Mouse (Mus musculus): Measurements from ENCODE around the gene Itih5. TPM values are rescaled to one million over a fixed set of nuclear protein-coding genes. Genes with fewer than 3 reads are reported as not detected.

Itih5 gene
- total RNA-seq, 2 experiments from 2014 or later, result 16.3 to 17.4 TPM

Other genes starting within 250 kb of the Itih5 start
- gene Taf3, start 105.0 kb upstream of the Itih5 start, total RNA-seq (2021), result 1 to 10 TPM; 6.4 to 7.6 TPM
- 100 to 1,000 TPM; 828 to 842 TPM for gene Atp5c1, start 73.1 kb upstream of the Itih5 start, total RNA-seq (2021)
- gene Kin, start 73.0 kb upstream of the Itih5 start, total RNA-seq (2021), result 1 to 10 TPM; 5.0 to 6.1 TPM
- gene Itih2, start 22.2 kb upstream of the Itih5 start, total RNA-seq (2021), result under 1 TPM; 0.36 to 0.67 TPM
- under 1 TPM; 0.13 to 0.19 TPM for gene Sfmbt2, start 216.9 kb downstream of the Itih5 start, total RNA-seq (2021)

Measured in gastrocnemius, postnatal 25 days (tissue).